23 mouse cellular contexts compared by ENCODE assay signal in genomic region chr3:89728848-89729247, GRCm38 (mm10). TPM values are rescaled to one million over a fixed set of nuclear protein-coding genes. Genes with fewer than 3 reads are reported as not detected.
A peak's percentile ranks its signal among the peaks of the same experiment; 100 is the strongest.
DNase-seq lines count a peak whose midpoint lies in the region; ATAC-seq and TF ChIP-seq lines count a peak whose summit lies in the region.
"Had no signal": no experiment of that assay in that cellular context is flagged by ENCODE, and none has a peak within 500 bp of the region (broad histone marks: within the 10 kb centered on the region; RNA-seq: fewer than 3 reads in every experiment).

No protein-coding gene starts in this region.

- in situ Hi-C loops in Patski (cut with MboI; ENCODE audit: low pct_unique_long_range_greater_than_20kb), result no loop called here

- H3K4me3 ChIP-seq in layer of hippocampus, adult 2 months, result no peak overlapping the region
- H3K4me3 ChIP-seq: embryonic facial prominence, embryonic 15.5 days; gastrocnemius, adult 2 months; heart, embryonic 12.5 days; hindbrain, embryonic 15.5 days; neural tube, embryonic 12.5 days had no signal

- TF ChIP-seq CTCF in layer of hippocampus, adult 2 months (conservative IDR thresholded peaks at IDR 0.05), result peak; percentile 58
- TF ChIP-seq CTCF in Patski (IDR thresholded peaks at IDR 0.05), result peak; percentile 48

- POLR2A ChIA-PET in Patski (lab: Charles Lee), result interaction anchor here (1.0 kb wide), 1 partner anchor 9 kb away, joined by 3 read pairs; no protein-coding TSS in a partner anchor

- no peak for ATAC-seq in CD4-positive, CD25-positive, alpha-beta regulatory T cell, adult 4 months
- no peak for ATAC-seq in Patski

- CTCF ChIA-PET in Patski (lab: Charles Lee), result interaction anchor here (1.1 to 9.0 kb wide), 7 partner anchors 10 to 56 kb away, joined by 3 to 63 read pairs (median 12); partner anchors contain the start of genes Adar and Ube2q1

- H3K27ac ChIP-seq in layer of hippocampus, adult 2 months, result no peak overlapping the region
- H3K27ac ChIP-seq: embryonic facial prominence, embryonic 15.5 days; gastrocnemius, adult 2 months; hindbrain, embryonic 15.5 days; macrophage; neural tube, embryonic 12.5 days had no signal

- no peaks in the 10 kb centered on the region for H3K27me3 ChIP-seq in Patski
- H3K27me3 ChIP-seq: embryonic facial prominence, embryonic 15.5 days; heart, embryonic 12.5 days; hindbrain, embryonic 15.5 days; neural tube, embryonic 12.5 days had no signal

- peak; percentile 24 for DNase-seq in CD4-positive, CD25-positive, alpha-beta regulatory T cell, adult 2 months (ENCODE audit: low read depth, low spot score)
- DNase-seq in layer of hippocampus, adult 2 months (ENCODE audit: low spot score in 2 of 2), result no peak
- no peak for DNase-seq in layer of hippocampus, adult 18-20 months (ENCODE audit: low spot score in 2 of 2)
- DNase-seq in 3T3-L1 (ENCODE audit: low read depth, low spot score) (peak; percentile 53), Patski (ENCODE audit: low read depth, low spot score) (no peak)
- no peak for DNase-seq in urinary bladder, postnatal 36 days (ENCODE audit: low spot score in 2 of 2)
- DNase-seq in layer of hippocampus, adult 9-10 months (ENCODE audit: low spot score), result no peak
- DNase-seq: adrenal gland, postnatal 25 days; cerebellum, adult 11-12 months; cerebellum, postnatal 25 days; embryo, embryonic 11 days; gastrocnemius, adult 2 months; heart, postnatal 36 days; kidney, adult 2 months; kidney, postnatal 36 days; lung, adult 18-20 months; right cerebral cortex, postnatal 4 days had no signal

RNA-seq across cellular contexts. Expression of gene Adar, which starts 14.0 kb away (rescaled TPM):
- polyA plus RNA-seq in CD4-positive, CD25-positive, alpha-beta regulatory T cell, adult 4 months (2017; shearing (Covaris generic)), result 10 to 100 TPM; 62.1 to 94.4 TPM
- total RNA-seq in layer of hippocampus, adult 2 months (2021), result 100 to 1,000 TPM; 122 to 133 TPM
- 100 to 1,000 TPM; 117 to 124 TPM for total RNA-seq in layer of hippocampus, adult 18-20 months (2021)
- polyA plus RNA-seq in Patski (2021), result 39.0 TPM

RNA-seq across cellular contexts. Expression of gene Chrnb2, which starts 35.6 kb away (rescaled TPM):
- 1 to 10 TPM; 1.5 to 2.7 TPM for polyA plus RNA-seq in CD4-positive, CD25-positive, alpha-beta regulatory T cell, adult 4 months (2017; shearing (Covaris generic))
- 10 to 100 TPM; 29.6 to 30.9 TPM for total RNA-seq in layer of hippocampus, adult 2 months (2021)
- total RNA-seq in layer of hippocampus, adult 18-20 months (2021), result 10 to 100 TPM; 31.3 to 31.5 TPM
- polyA plus RNA-seq in Patski (2021), result 1.5 TPM

RNA-seq across cellular contexts. Expression of gene Ube2q1, which starts 44.6 kb away (rescaled TPM):
- 10 to 100 TPM; 11.2 to 18.6 TPM for polyA plus RNA-seq in CD4-positive, CD25-positive, alpha-beta regulatory T cell, adult 4 months (2017; shearing (Covaris generic))
- 10 to 100 TPM; 95.0 to 98.4 TPM for total RNA-seq in layer of hippocampus, adult 2 months (2021)
- total RNA-seq in layer of hippocampus, adult 18-20 months (2021), result 10 to 100 TPM; 94.7 to 96.2 TPM
- 147 TPM for polyA plus RNA-seq in Patski (2021)

Comparison
In these comparisons a context has a peak if more than half of its experiments do, and no peak if none do; other contexts are left out.
1. DNase-seq: peak in CD4-positive, CD25-positive, alpha-beta regulatory T cell, adult 2 months (single experiment) and 3T3-L1 (single experiment); none in layer of hippocampus, adult 2 months (0 of 2), layer of hippocampus, adult 18-20 months (0 of 2), Patski (single experiment), urinary bladder, postnatal 36 days (0 of 2) and layer of hippocampus, adult 9-10 months (single experiment).